8 mouse cellular contexts compared by ENCODE assay signal in the genomic region with DNA sequence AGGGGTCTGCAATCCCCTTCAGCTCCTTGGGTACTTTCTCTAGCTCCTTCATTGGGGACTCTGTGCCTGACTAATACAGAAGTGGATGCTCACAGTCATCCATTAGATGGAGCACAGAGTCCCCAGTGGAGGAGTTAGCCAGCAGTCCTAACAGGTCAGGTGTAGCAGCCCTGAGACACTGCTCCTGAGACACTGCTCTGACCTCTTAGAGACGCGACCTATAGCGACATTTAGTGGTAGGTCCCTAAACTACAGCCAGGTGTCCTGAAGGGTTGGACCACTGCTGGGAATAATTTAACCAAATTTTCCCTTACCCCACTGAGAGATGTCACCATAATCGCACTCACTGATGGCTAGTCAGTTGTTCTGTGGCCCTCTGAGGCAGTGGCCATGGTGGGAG.
DNase-seq lines count a peak whose midpoint lies in the region; ATAC-seq lines count a peak whose summit lies in the region.

No protein-coding gene starts in this region.

- no peak overlapping the region for H3K27ac ChIP-seq in hindbrain, embryonic 10.5 days
- H3K27ac ChIP-seq in hindbrain, embryonic 13.5 days, result no peak overlapping the region
- H3K27ac ChIP-seq in midbrain, embryonic 15.5 days, result no peak overlapping the region

- H3K27me3 ChIP-seq in hindbrain, embryonic 10.5 days (ENCODE audit: insufficient read depth, poor library complexity, severe bottlenecking), result 0 out of 2 replicates have a peak, but pooled peaks cover 7% of the 10 kb centered on the region
- no peaks in the 10 kb centered on the region for H3K27me3 ChIP-seq in hindbrain, embryonic 13.5 days
- H3K27me3 ChIP-seq in midbrain, embryonic 15.5 days (replicated peaks), result peaks cover 3% of the 10 kb centered on the region

- H3K4me2 ChIP-seq in hindbrain, embryonic 13.5 days, result no peak overlapping the region
- no peak overlapping the region for H3K4me2 ChIP-seq in midbrain, embryonic 15.5 days

- H3K36me3 ChIP-seq in hindbrain, embryonic 10.5 days, result no peaks in the 10 kb centered on the region
- no peaks in the 10 kb centered on the region for H3K36me3 ChIP-seq in hindbrain, embryonic 13.5 days
- H3K36me3 ChIP-seq in midbrain, embryonic 15.5 days (replicated peaks), result no peaks in the 10 kb centered on the region

- peak; percentile 48 for DNase-seq in hindbrain, embryonic 10.5 days (ENCODE audit: low spot score)
- peak; percentile 31 for DNase-seq in adrenal gland, adult 8-10 months
- peak; percentile 72 for DNase-seq in embryo, embryonic 9.5 days (ENCODE audit: extremely low spot score)
- peak; percentile 56 to 78 for DNase-seq in heart, postnatal 14 days
- DNase-seq in kidney, postnatal 4 days, result peak; percentile 60 to 76
- DNase-seq in testis, postnatal 14 days (ENCODE audit: low spot score), result peak; percentile 30

- no peaks in the 10 kb centered on the region for H3K9me3 ChIP-seq in hindbrain, embryonic 10.5 days
- no peaks in the 10 kb centered on the region for H3K9me3 ChIP-seq in hindbrain, embryonic 13.5 days
- no peaks in the 10 kb centered on the region for H3K9me3 ChIP-seq in midbrain, embryonic 15.5 days

- 11% methylated on average over 4 of the region's 4 CpGs for WGBS in hindbrain, embryonic 10.5 days
- WGBS in hindbrain, embryonic 13.5 days, result 4% methylated on average over 4 of the region's 4 CpGs
- WGBS in midbrain, embryonic 15.5 days, result 5% methylated on average over 4 of the region's 4 CpGs

- H3K4me3 ChIP-seq in hindbrain, embryonic 10.5 days, result no peak overlapping the region
- H3K4me3 ChIP-seq in hindbrain, embryonic 13.5 days, result no peak overlapping the region
- no peak overlapping the region for H3K4me3 ChIP-seq in midbrain, embryonic 15.5 days

- H3K4me1 ChIP-seq in hindbrain, embryonic 10.5 days (replicated peaks), result 0 out of 2 replicates have a peak, but pooled peaks cover 2% of the 10 kb centered on the region
- H3K4me1 ChIP-seq in hindbrain, embryonic 13.5 days (replicated peaks), result peaks cover 4% of the 10 kb centered on the region
- no peaks in the 10 kb centered on the region for H3K4me1 ChIP-seq in midbrain, embryonic 15.5 days

- H3K9ac ChIP-seq in hindbrain, embryonic 13.5 days, result no peak overlapping the region
- H3K9ac ChIP-seq in midbrain, embryonic 15.5 days, result no peak overlapping the region

- intact Hi-C loops in heart, postnatal 14 days (cut with DNase I), result loop anchor here (1.0 to 5.0 kb wide), 3 partner anchors 314 to 376 kb away; no protein-coding TSS in a partner anchor

- no peak for ATAC-seq in hindbrain, embryonic 13.5 days (ENCODE audit: low FRiP score)
- ATAC-seq in midbrain, embryonic 15.5 days (replicated peaks), result peak; percentile 67
